Mouse (Mus musculus) cerebellum, adult 2 months (tissue): ENCODE measurements at regions not wholly inside any gene's neighbourhood (a gene's known extent, or its start where the extent isn't known, plus 50 kb on each side); places are given as distances from the start of the nearest gene placed in this dataset.

Experiments used
- DNase-seq, 2 experiments: peaks; one replicate each; pipeline ENCODE4 v3.0.0; 2021
- H3K27ac ChIP-seq: fragments of 200-500 bp; 2 replicates; pipeline ENCODE4 v1.5.1; 2012; ENCODE audit warnings: low read length, control low read depth, inconsistent platforms; ENCODE audit not compliant: insufficient read depth
- H3K27me3 ChIP-seq: fragments of 200-500 bp; 2 replicates; pipeline ENCODE4 v1.6.1; 2012; ENCODE audit warnings: inconsistent platforms, mild to moderate bottlenecking, low read length, moderate library complexity; ENCODE audit not compliant: control insufficient read depth, insufficient read depth
- H3K4me1 ChIP-seq: fragments of 200-500 bp; 2 replicates; pipeline ENCODE4 v1.6.1; 2011; ENCODE audit warnings: low read length; ENCODE audit not compliant: control insufficient read depth, insufficient read depth
- H3K4me3 ChIP-seq: fragments of 200-500 bp; replicated peaks from 2 replicates; pipeline ENCODE3; 2011; ENCODE audit warnings: mild to moderate bottlenecking, low read depth, low read length, control low read depth; ENCODE audit not compliant: insufficient read depth
- CTCF ChIP-seq: fragments of 200-500 bp; IDR thresholded peaks from 2 replicates; pipeline ENCODE4 v1.5.1; 2011; ENCODE audit warnings: low read depth, mild to moderate bottlenecking, control low read depth, low read length, moderate library complexity, borderline replicate concordance; ENCODE audit not compliant: insufficient read depth
- POLR2A ChIP-seq: fragments of 200-500 bp; IDR thresholded peaks from 2 replicates; pipeline ENCODE4 v1.6.1; 2011; ENCODE audit warnings: low read length, control low read depth, borderline replicate concordance; ENCODE audit not compliant: insufficient read depth
- WGBS: fragments of 180-500 bp; shearing (Covaris S2); methylation state at CpG from one replicate; pipeline ENCODE4 v1.1.7; 2018; 5-methylcytosine and 5-hydroxymethylcytosine counted together

GRCm38 (mm10) chr16:55532686-55533085 lies 234.9 kb upstream of the Zpld1 start:
- DNase-seq = no peak
- TF ChIP-seq POLR2A (no peak), CTCF (no peak)
- no peak overlapping the region for H3K4me3 ChIP-seq
- no peak overlapping the region for H3K27ac ChIP-seq
- H3K27me3 ChIP-seq = no peaks in the 10 kb centered on the region
- 87% methylated on average over 3 of the region's 3 CpGs for WGBS
- no peaks in the 10 kb centered on the region for H3K4me1 ChIP-seq

GRCm38 (mm10) chr16:55530844-55531243 lies 233.1 kb upstream of the Zpld1 start:
- Histone ChIP-seq H3K27me3 (no peaks in the 10 kb centered on the region), H3K27ac (no peak overlapping the region), H3K4me3 (no peak overlapping the region), H3K4me1 (no peaks in the 10 kb centered on the region)
- TF ChIP-seq POLR2A (no peak), CTCF (no peak)
- no peak for DNase-seq

GRCm38 (mm10) chr16:55527680-55528079 lies 229.9 kb upstream of the Zpld1 start:
- Histone ChIP-seq H3K4me1 (no peaks in the 10 kb centered on the region), H3K27ac (no peak overlapping the region), H3K4me3 (no peak overlapping the region), H3K27me3 (no peaks in the 10 kb centered on the region)
- no peak for TF ChIP-seq CTCF
- TF ChIP-seq POLR2A = no peak
- DNase-seq = no peak
- 92% methylated on average over 5 of the region's 5 CpGs for WGBS

DNA sequence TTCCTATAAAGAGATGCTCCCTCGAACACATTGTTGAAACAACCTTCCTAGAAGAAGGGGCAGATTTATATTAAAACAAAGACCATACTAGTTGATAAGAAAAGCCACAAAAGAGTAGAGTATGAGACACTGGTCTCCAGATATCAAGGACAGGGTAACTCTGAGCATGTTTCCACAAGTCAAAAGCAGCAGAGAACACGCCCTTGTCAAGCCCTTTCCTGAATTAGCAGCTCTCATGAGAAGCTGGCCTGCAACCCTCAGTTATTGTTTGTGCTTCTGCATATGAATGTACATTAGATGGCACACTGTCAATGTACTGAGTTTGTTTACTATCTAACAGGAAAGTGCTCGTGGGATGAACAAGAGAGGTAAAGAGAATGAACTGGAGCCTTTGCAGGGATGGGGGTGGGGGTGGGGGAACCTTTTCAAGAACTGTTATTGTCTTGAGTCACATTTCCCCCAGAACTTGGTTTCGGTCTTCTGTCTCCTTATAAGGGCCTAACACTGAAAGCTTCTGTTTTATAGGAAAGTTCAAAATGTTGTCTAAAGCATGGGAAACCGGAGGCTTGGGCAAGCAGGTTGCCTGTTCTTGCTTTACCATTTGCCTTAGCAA lies 228.6 kb upstream of the Zpld1 start:
- no peak for DNase-seq
- WGBS = 72% methylated on average over 5 of the region's 5 CpGs
- Histone ChIP-seq H3K4me1 (no peaks in the 10 kb centered on the region), H3K27me3 (no peaks in the 10 kb centered on the region), H3K27ac (no peak overlapping the region), H3K4me3 (no peak overlapping the region)
- TF ChIP-seq POLR2A (no peak), CTCF (no peak)

- TF ChIP-seq POLR2A (no peak), CTCF (no peak)
Measured at GRCm38 (mm10) chr16:55523264-55523663, 225.5 kb upstream of the Zpld1 start.

GRCm38 (mm10) chr16:55522283-55522682 lies 224.5 kb upstream of the Zpld1 start:
- WGBS = 91% methylated on average over 1 of the region's 1 CpGs
- Histone ChIP-seq H3K4me3 (no peak overlapping the region), H3K4me1 (no peaks in the 10 kb centered on the region), H3K27ac (no peak overlapping the region), H3K27me3 (no peaks in the 10 kb centered on the region)
- TF ChIP-seq CTCF (no peak), POLR2A (no peak)
- DNase-seq = no peak

More at GRCm38 (mm10) chr16:55523264-55523663, 225.5 kb upstream of the Zpld1 start:
- DNase-seq = no peak
- no peak overlapping the region for H3K4me3 ChIP-seq
- no peak overlapping the region for H3K27ac ChIP-seq
- H3K27me3 ChIP-seq = no peaks in the 10 kb centered on the region
- H3K4me1 ChIP-seq = no peaks in the 10 kb centered on the region
- 95% methylated on average over 1 of the region's 1 CpGs for WGBS

DNA sequence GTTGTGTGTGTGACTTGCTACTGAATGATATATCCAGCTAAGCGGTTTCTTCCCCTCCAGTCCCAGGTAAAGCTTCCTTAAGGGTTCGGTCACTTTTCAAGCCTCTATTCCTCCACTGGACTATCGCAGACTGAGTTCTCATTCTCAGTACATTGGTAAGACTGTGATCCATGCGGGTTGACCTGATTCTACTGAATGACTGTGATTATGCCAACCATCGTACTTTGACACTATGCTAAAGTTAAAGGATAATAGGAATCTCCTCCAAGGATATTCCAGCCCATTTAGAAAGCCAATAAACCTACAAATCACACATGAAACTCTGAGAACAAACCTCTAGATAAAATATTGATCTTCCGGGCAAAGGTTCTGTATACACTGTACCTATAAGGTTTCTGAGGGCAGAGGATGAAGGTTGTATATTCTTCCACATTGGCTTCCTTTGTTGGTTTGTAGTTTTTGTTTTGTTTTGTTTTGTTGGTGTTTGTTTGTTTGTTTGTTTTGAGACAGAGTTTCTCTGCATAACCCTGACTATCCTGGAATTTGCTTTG lies 223.7 kb upstream of the Zpld1 start:
- no peak overlapping the region for H3K27ac ChIP-seq
- no peaks in the 10 kb centered on the region for H3K27me3 ChIP-seq
- TF ChIP-seq POLR2A (no peak), CTCF (no peak)
- 97% methylated on average over 6 of the region's 6 CpGs for WGBS
- H3K4me3 ChIP-seq = no peak overlapping the region
- DNase-seq = no peak
- H3K4me1 ChIP-seq = no peaks in the 10 kb centered on the region

DNA sequence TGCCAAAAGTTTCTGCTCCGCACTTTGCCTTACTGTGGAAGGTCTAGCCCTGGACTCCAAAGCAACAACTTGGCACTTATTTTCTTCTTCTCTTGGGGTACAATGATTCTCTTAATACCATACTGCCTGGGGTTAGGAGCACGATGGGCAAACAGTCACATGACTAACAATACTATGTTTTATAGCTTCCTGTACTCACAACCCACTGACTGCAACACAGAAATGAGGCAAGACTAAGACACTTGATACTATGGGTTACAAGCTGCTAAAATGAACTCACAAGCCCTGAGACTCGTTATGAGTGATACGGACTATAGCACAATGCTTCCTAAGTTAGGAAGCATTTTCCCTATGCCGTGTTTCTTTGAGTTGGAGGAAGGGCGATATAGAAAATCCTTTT lies 222.3 kb upstream of the Zpld1 start:
- H3K4me3 ChIP-seq = no peak overlapping the region
- no peaks in the 10 kb centered on the region for H3K4me1 ChIP-seq
- WGBS = 90% methylated on average over 6 of the region's 6 CpGs
- DNase-seq = no peak
- H3K27ac ChIP-seq = no peak overlapping the region
- TF ChIP-seq POLR2A = no peak
- no peak for TF ChIP-seq CTCF
- no peaks in the 10 kb centered on the region for H3K27me3 ChIP-seq
